Mouse (Mus musculus) forebrain, postnatal 0 days (tissue): ENCODE data around the gene Carns1. TPM values are rescaled to one million over a fixed set of nuclear protein-coding genes. Genes with fewer than 3 reads are reported as not detected.

Source experiments
- ATAC-seq: fragments of 200-750 bp; cut with Nextera tagmentation; 2 replicates; pipeline ENCODE4 v1.8.0; 2017; ENCODE audit warnings: mild to moderate bottlenecking, moderate library complexity
- DNase-seq: peaks from one replicate; pipeline ENCODE4 v3.0.0-alpha.2; 2015
- H3K27ac ChIP-seq: fragments of 300-500 bp; sonication (generic); 2 replicates; pipeline ENCODE4 v1.5.1; 2014; ENCODE audit warnings: low read depth, mild to moderate bottlenecking, antibody characterized with exemption, low read length, moderate library complexity, mixed read lengths
- H3K27me3 ChIP-seq: fragments of 300-500 bp; sonication (generic); 2 replicates; pipeline ENCODE4 v1.6.1; 2014; ENCODE audit warnings: mild to moderate bottlenecking, low read length, mixed read lengths; ENCODE audit not compliant: insufficient read depth
- H3K36me3 ChIP-seq: fragments of 300-500 bp; sonication (generic); 2 replicates; pipeline ENCODE4 v1.6.1; 2014; ENCODE audit warnings: mild to moderate bottlenecking, moderate library complexity; ENCODE audit not compliant: insufficient read depth
- H3K4me1 ChIP-seq: fragments of 300-500 bp; sonication (generic); 2 replicates; pipeline ENCODE4 v1.6.1; 2014; ENCODE audit warnings: antibody characterized with exemption; ENCODE audit not compliant: insufficient read depth
- H3K4me2 ChIP-seq: fragments of 300-500 bp; sonication (generic); 2 replicates; pipeline ENCODE4 v1.6.1; 2014; ENCODE audit warnings: low read depth, mild to moderate bottlenecking, moderate library complexity
- H3K4me3 ChIP-seq: fragments of 300-500 bp; sonication (generic); 2 replicates; pipeline ENCODE4 v1.5.1; 2014; ENCODE audit warnings: low read depth, low read length, mixed read lengths
- H3K9ac ChIP-seq: fragments of 300-500 bp; sonication (generic); 2 replicates; pipeline ENCODE4 v1.6.1; 2014; ENCODE audit warnings: mild to moderate bottlenecking
- H3K9me3 ChIP-seq: fragments of 300-500 bp; sonication (generic); 2 replicates; pipeline ENCODE4 v1.6.1; 2016; ENCODE audit warnings: low read length
- CTCF ChIP-seq: sonication (generic); IDR thresholded peaks from 2 replicates; pipeline ENCODE4 v1.5.1; 2016; ENCODE audit warnings: antibody characterized with exemption, control low read depth, low read depth
- WGBS: fragments of 180-500 bp; shearing (Covaris S2); extraction: QIAGEN DNeasy Blood & Tissue Kit; methylation state at CpG from one replicate; pipeline ENCODE4 v1.1.7; 2014; 5-methylcytosine and 5-hydroxymethylcytosine counted together
- polyA plus RNA-seq: library from polyadenylated mRNA; unstranded; fragments of >200 nt; fragmentation: Nextera tagmentation; extraction: Ambion mirVana; gene quantifications from 2 replicates; pipeline ENCODE4 v1.2.1, GENCODE M21; 2015
- total RNA-seq: library from RNA; depleted of rRNA; stranded (reverse); fragments of >200 nt; gene quantifications from 2 replicates; pipeline ENCODE4 v1.2.3, GENCODE M21; 2014

The Carns1 gene
- total and polyA plus RNA-seq, 2 experiments from 2014 or later = 4.4 to 4.7 TPM

GRCm38 (mm10) chr19:4153232-4153654 lies 22.0 kb downstream of the Carns1 start, which contains the start of gene Ptprcap:
TSS of gene Ptprcap (plus strand) at chr19:4153604.
- 76% methylated on average over 11 of the region's 11 CpGs for WGBS
- TF ChIP-seq CTCF = no peak
- no peak within 1 kb of the TSS for H3K27ac ChIP-seq

DNA sequence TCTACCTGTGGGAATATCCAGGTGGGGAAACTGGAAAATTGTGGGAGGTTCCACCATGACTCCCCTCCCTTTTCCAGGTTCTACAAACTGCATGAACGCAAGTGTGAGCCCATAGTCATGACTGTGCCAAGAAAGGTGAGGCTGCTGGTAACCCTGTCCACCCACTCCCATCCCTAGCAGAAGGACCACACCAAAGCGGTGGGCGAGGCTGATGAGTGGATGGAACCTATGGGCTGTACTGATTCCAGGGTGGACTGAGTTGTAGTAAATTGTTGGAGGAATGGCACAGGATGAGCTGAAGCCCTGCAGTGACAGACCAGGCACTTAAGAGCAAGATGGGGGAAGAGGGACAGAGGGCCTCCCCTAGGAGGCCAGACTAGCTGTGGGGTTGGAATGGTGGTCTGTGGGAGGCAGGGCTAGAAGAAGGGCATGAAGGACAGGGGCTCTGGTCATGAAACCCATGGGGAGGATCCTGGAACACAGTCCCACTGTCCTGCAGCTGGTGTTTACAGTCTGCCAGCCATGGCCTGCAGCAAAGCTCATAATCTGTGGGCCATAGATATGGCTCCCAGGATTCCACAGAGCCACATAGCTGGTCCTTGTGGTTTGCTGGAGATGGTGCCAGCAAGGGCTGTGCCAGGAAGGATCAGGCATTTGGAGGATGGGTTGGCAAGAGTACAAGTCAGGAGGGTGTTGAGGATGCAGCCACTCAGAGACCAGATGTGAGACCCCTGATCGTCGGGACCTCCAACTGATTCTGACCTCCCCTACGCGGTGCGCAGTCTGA lies 22.6 kb downstream of the Carns1 start:
- Histone ChIP-seq H3K9me3 (no peaks in the 10 kb centered on the region), H3K36me3 (peaks cover 36% of the 10 kb centered on the region), H3K9ac (no peak overlapping the region), H3K4me1 (peaks cover 8% of the 10 kb centered on the region; the same call in 1 of the 2 replicates), H3K27me3 (no peaks in the 10 kb centered on the region), H3K4me2 (no peak overlapping the region), H3K27ac (no peak overlapping the region), H3K4me3 (no peak overlapping the region)
- no peak for ATAC-seq
- no peak for TF ChIP-seq CTCF
- WGBS = 93% methylated on average over 8 of the region's 8 CpGs
- DNase-seq = no peak

More at GRCm38 (mm10) chr19:4153232-4153654, 22.0 kb downstream of the Carns1 start, which contains the start of gene Ptprcap:
- no peak within 1 kb of the TSS for H3K4me2 ChIP-seq
- 0 out of 2 replicates have a peak, but pooled peaks cover 8% of the 10 kb centered on the region for H3K4me1 ChIP-seq
- no peak for DNase-seq
- no peaks in the 10 kb centered on the region for H3K9me3 ChIP-seq
- peaks cover 42% of the 10 kb centered on the region for H3K36me3 ChIP-seq
- no peak within 1 kb of the TSS for H3K4me3 ChIP-seq
- no peak for ATAC-seq
- no peaks in the 10 kb centered on the region for H3K27me3 ChIP-seq
- H3K9ac ChIP-seq = no peak within 1 kb of the TSS

- peaks cover 8% of the 10 kb centered on the region; the same call in 1 of the 2 replicates for H3K4me1 ChIP-seq
- no peak overlapping the region for H3K9ac ChIP-seq
- H3K27ac ChIP-seq = no peak overlapping the region
- WGBS = 87% methylated on average over 5 of the region's 5 CpGs
- H3K27me3 ChIP-seq = no peaks in the 10 kb centered on the region
- no peak for DNase-seq
- ATAC-seq = no peak
- H3K4me3 ChIP-seq = no peak overlapping the region
- no peak for TF ChIP-seq CTCF
- H3K9me3 ChIP-seq = no peaks in the 10 kb centered on the region
- peaks cover 30% of the 10 kb centered on the region for H3K36me3 ChIP-seq
- H3K4me2 ChIP-seq = no peak overlapping the region
Measured at GRCm38 (mm10) chr19:4151898-4152297, 23.4 kb downstream of the Carns1 start.

DNA sequence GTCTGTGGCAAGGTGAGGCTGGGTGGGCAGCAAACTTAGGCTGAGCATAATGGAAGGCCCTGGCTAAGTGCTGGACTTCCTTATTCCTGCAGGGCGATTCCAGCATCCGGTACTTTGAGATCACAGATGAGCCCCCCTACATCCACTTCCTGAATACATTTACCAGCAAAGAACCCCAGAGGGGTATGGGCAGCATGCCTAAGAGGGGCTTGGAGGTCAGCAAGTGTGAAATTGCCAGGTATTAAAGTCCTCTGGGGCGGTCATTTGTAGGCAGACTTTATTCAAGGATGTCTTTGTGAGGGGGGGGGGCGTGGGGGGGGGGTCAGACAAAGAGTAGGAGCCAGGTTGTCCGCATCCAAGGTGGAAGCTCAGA lies 23.8 kb downstream of the Carns1 start:
- Histone ChIP-seq H3K4me2 (no peak overlapping the region), H3K9ac (no peak overlapping the region), H3K36me3 (peaks cover 26% of the 10 kb centered on the region), H3K27me3 (no peaks in the 10 kb centered on the region), H3K4me3 (no peak overlapping the region), H3K9me3 (no peaks in the 10 kb centered on the region), H3K4me1 (peaks cover 8% of the 10 kb centered on the region; the same call in 1 of the 2 replicates), H3K27ac (no peak overlapping the region)
- no peak for TF ChIP-seq CTCF
- no peak for DNase-seq
- no peak for ATAC-seq
- 78% methylated on average over 5 of the region's 5 CpGs for WGBS

DNA sequence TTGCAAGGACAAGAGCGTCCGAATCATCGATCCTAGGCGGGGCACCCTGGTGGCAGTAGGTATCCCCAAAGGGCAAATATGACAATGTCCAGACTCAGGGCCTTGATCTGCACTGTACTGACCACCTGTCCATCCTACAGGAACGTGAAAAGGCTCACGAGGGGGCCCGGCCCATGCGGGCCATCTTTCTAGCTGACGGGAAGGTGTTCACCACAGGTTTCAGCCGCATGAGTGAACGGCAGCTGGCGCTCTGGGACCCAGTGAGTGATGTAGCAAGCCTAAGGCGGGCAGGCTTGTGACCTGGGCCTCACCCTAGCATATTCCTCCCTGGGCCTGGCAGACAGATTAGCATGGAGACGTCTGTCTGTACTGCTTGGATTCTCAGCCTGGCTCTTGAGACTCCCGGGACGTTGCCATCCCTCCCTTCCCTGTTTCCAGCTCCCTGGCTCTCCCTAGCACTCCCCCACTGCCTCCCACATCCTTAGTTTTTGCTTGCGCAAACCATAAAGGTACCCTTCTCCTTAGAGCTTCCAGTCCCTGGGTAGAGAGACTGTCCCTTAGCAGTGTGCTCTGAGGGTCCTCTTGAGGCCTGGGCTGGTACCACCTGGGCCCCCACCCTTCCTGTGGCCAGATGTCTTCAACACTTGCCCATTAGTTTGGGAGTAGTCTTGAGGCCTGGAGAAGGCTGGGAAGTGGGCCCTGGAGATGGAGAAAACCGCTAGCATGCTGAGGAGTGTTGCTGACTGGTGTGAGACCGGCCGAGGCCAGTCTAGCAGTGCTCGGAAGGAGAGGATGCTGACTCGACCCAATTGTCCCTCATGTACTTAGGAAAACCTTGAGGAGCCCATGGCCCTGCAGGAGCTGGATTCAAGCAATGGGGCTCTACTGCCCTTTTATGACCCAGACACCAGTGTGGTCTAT lies 24.5 kb downstream of the Carns1 start:
- H3K27ac ChIP-seq = no peak overlapping the region

GRCm38 (mm10) chr19:4149764-4150461 lies 25.4 kb downstream of the Carns1 start:
- no peaks in the 10 kb centered on the region for H3K27me3 ChIP-seq
- no peak overlapping the region for H3K27ac ChIP-seq
- no peak for ATAC-seq
- WGBS = 95% methylated on average over 17 of the region's 17 CpGs
- H3K4me2 ChIP-seq = no peak overlapping the region
- H3K9me3 ChIP-seq = no peaks in the 10 kb centered on the region
- H3K36me3 ChIP-seq = peaks cover 16% of the 10 kb centered on the region; the same call in 1 of the 2 replicates
- H3K4me1 ChIP-seq = peaks cover 8% of the 10 kb centered on the region; the same call in 1 of the 2 replicates
- no peak for TF ChIP-seq CTCF
- no peak overlapping the region for H3K9ac ChIP-seq
- H3K4me3 ChIP-seq = no peak overlapping the region
- no peak for DNase-seq

More for the DNA sequence above, 24.5 kb downstream of the Carns1 start:
- Histone ChIP-seq H3K4me2 (no peak overlapping the region), H3K4me3 (no peak overlapping the region), H3K9me3 (no peaks in the 10 kb centered on the region), H3K9ac (no peak overlapping the region), H3K4me1 (peaks cover 8% of the 10 kb centered on the region; the same call in 1 of the 2 replicates), H3K27me3 (no peaks in the 10 kb centered on the region), H3K36me3 (peaks cover 19% of the 10 kb centered on the region)
- TF ChIP-seq CTCF = no peak
- 91% methylated on average over 22 of the region's 22 CpGs for WGBS
- no peak for DNase-seq
- no peak for ATAC-seq
